Mouse (Mus musculus) liver, embryonic 14.5 days (tissue): ENCODE data around the gene Recql. TPM values are rescaled to one million over a fixed set of nuclear protein-coding genes. Genes with fewer than 3 reads are reported as not detected.
"Not testable (repeated sequence)": the region's sequence is repeated elsewhere in the genome, so short reads cannot be mapped to it uniquely, and the experiment has no call there.

ENCODE experiments used
- ATAC-seq: fragments of 200-750 bp; cut with Nextera tagmentation; 2 replicates; pipeline ENCODE4 v1.8.0; 2017; ENCODE audit warnings: moderate number of reproducible peaks, mild to moderate bottlenecking, moderate library complexity; ENCODE audit not compliant: insufficient read depth
- DNase-seq, 3 experiments: peaks; one replicate each; pipeline ENCODE4 v3.0.0-alpha.2; 2012 to 2013; ENCODE audit warnings: low read depth in 3 of 3, low spot score in 3 of 3
- H3K27ac ChIP-seq: fragments of 300-500 bp; sonication (generic); 2 replicates; pipeline ENCODE4 v1.5.1; 2014; ENCODE audit warnings: moderate library complexity, mild to moderate bottlenecking, control low read depth, inconsistent platforms
- H3K27me3 ChIP-seq: fragments of 300-500 bp; sonication (generic); 2 replicates; pipeline ENCODE4 v1.6.1; 2014; ENCODE audit warnings: mild to moderate bottlenecking, low read length, moderate library complexity; ENCODE audit not compliant: control insufficient read depth, insufficient read depth
- H3K36me3 ChIP-seq: fragments of 300-500 bp; sonication (generic); replicated peaks from 2 replicates; pipeline ENCODE4 v1.6.1; 2014; ENCODE audit warnings: low read depth; ENCODE audit not compliant: control insufficient read depth, insufficient read depth
- H3K4me1 ChIP-seq, 2 experiments: fragments of 200-500 bp in 1 of 2; fragments of 300-500 bp in 1 of 2; sonication (generic) in 1 of 2; replicated peaks; 2 replicates each; pipeline ENCODE4 v1.6.1; 2012 to 2014; ENCODE audit warnings: antibody characterized with exemption in 1 of 2, inconsistent platforms in 1 of 2, low read length in 1 of 2; ENCODE audit not compliant: control insufficient read depth in 2 of 2, insufficient read depth in 2 of 2
- H3K4me2 ChIP-seq: fragments of 300-500 bp; sonication (generic); 2 replicates; pipeline ENCODE4 v1.6.1; 2014; ENCODE audit warnings: low read depth, mild to moderate bottlenecking, control low read depth, moderate library complexity
- H3K4me3 ChIP-seq, 2 experiments: fragments of 200-500 bp in 1 of 2; fragments of 300-500 bp in 1 of 2; sonication (generic) in 1 of 2; 2 replicates each; pipeline ENCODE4 v1.5.1; 2012 to 2014; ENCODE audit warnings: low read depth in 2 of 2, low read length in 2 of 2, mild to moderate bottlenecking in 2 of 2, control low read depth in 1 of 2, inconsistent platforms in 1 of 2, moderate library complexity in 1 of 2; ENCODE audit not compliant: insufficient read depth in 1 of 2
- H3K9ac ChIP-seq: fragments of 300-500 bp; sonication (generic); replicated peaks from 2 replicates; pipeline ENCODE4 v1.6.1; 2014; ENCODE audit warnings: mild to moderate bottlenecking, control low read depth, moderate library complexity
- H3K9me3 ChIP-seq: fragments of 300-500 bp; sonication (generic); 2 replicates; pipeline ENCODE4 v1.6.1; 2016; ENCODE audit warnings: low read length, mixed read lengths; ENCODE audit not compliant: control insufficient read depth
- CTCF ChIP-seq: IDR thresholded peaks from 2 replicates; pipeline ENCODE4 v1.5.1; 2016; ENCODE audit warnings: antibody characterized with exemption, low read depth, control low read depth
- EP300 ChIP-seq: IDR thresholded peaks from 2 replicates; pipeline ENCODE4 v1.6.1; 2016; ENCODE audit warnings: antibody characterized with exemption, low read depth
- WGBS: fragments of 180-500 bp; shearing (Covaris S2); extraction: QIAGEN DNeasy Blood & Tissue Kit; methylation state at CpG from one replicate; pipeline ENCODE4 v1.1.7; 2014; ENCODE audit not compliant: insufficient replicate concordance; 5-methylcytosine and 5-hydroxymethylcytosine counted together
- polyA plus RNA-seq, 2 experiments: library from polyadenylated mRNA; depleted of rRNA in 1 of 2; stranded (reverse) in 1 of 2; unstranded in 1 of 2; fragments of >200 nt; fragmentation: Nextera tagmentation in 1 of 2; extraction: Ambion mirVana in 1 of 2; gene quantifications; 2 replicates each; pipeline versions ENCODE4 v1.2.1 to v1.2.3; 2012 to 2014

The Recql gene
- polyA plus RNA-seq, 2 experiments, result 10.1 to 17.0 TPM

DNA sequence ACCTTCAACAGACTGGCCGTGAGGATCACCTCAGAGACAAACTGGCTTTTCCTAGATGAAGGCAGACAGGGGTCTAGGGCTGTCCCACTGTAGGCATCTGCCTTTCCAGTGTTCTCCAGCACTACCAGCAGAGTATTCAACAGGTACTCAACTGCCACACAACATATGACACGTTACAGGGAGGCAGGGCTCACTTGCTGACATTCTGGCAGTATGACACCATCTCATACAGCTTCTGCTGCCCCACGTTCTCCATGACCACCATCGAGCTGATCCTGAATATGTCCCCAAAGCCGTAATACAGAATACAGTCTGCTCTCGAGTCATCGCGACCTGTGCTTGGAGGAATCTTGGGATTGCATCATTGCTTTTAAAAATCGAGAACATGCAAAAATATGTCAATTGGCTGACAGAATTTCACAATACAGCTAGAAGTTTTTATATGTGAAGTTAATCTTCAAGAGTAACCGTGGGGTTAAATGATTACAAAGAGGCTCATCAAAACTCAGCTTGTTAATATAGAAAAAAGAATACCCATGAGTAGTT lies 20.3 kb downstream of the Recql start:
- H3K36me3 ChIP-seq, result peaks cover 39% of the 10 kb centered on the region

DNA sequence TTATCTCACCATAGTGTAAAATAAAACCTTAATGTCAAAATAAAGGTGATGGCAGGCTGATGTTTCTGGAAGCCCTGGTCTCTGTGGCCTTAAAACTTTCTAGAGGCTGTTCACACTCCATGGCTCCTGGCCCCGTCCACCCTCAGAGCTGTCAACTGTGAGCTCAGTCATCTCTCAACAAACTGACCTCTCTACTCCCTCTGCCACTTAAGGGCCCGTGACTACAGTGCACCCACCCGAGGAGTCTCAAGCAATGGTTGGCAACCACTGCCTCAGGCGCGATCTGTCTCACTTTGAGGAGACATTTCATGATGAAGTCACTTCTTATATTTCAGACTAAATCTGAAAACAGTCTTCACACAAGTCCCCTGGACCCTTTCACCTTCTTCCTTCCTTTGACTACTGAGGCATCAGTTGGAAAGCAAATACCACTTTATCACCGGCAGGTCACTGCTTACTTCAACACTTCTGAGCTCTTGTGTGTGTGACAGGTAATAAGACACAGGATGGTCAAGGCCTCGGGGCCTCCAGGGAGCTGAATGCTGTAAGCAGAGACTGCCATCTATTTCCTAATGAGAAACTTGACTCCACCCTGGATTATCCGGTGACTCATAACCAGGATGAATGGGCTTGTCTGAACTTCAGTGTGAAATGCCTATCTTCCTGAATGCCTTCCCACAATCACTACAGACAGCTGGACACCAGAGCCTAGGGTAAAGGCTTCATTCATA lies 21.0 kb downstream of the Recql start:
- Histone ChIP-seq H3K4me1 (no peaks in the 10 kb centered on the region), H3K4me3 (no peak overlapping the region), H3K27ac (no peak overlapping the region), H3K27me3 (no peaks in the 10 kb centered on the region), H3K9ac (no peak overlapping the region), H3K4me2 (no peak overlapping the region), H3K36me3 (peaks cover 37% of the 10 kb centered on the region), H3K9me3 (no peaks in the 10 kb centered on the region)
- DNase-seq, result no peak
- WGBS, result 81% methylated on average over 8 of the region's 8 CpGs
- no peak for ATAC-seq
- TF ChIP-seq EP300 (no peak), CTCF (no peak)

More for the DNA sequence above, 20.3 kb downstream of the Recql start:
- 79% methylated on average over 10 of the region's 10 CpGs for WGBS
- H3K4me1 ChIP-seq, result no peaks in the 10 kb centered on the region
- no peak overlapping the region for H3K9ac ChIP-seq
- no peaks in the 10 kb centered on the region for H3K27me3 ChIP-seq
- H3K27ac ChIP-seq, result no peak overlapping the region
- no peak for DNase-seq
- no peak for ATAC-seq
- no peak overlapping the region for H3K4me3 ChIP-seq
- H3K4me2 ChIP-seq, result no peak overlapping the region
- TF ChIP-seq EP300 (no peak), CTCF (no peak)
- H3K9me3 ChIP-seq, result no peaks in the 10 kb centered on the region

DNA sequence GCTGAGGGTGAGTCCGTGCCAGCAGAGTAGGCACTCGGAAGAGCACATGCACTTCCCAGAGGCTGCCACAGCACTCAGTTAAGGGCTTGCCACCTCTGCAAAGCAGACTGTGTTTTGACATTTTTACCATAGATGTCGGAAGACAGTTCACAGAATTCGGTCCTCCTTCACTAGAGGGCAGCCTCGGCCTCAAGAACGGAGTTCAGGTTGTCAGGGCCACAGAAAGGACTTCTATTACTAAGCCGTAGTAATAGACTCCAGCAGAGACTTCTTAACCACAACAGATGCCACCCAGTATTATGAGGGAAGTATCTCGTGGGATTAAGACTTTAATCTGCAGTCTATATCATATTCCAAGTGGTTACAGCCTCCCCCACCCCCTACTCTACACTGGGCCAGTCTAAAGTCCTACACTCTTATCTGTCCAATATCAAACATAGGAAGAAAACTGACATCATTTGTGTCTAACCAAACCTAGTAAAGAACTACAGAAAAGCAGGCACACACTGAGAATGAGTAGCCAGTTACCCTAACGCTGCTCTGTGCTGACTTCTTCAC lies 23.8 kb downstream of the Recql start:
- peaks cover 31% of the 10 kb centered on the region for H3K36me3 ChIP-seq
- H3K4me2 ChIP-seq, result no peak overlapping the region
- no peak overlapping the region for H3K27ac ChIP-seq
- DNase-seq (no peak), ATAC-seq (0 out of 2 replicates have a peak, but pooled peaks have one; percentile 1)
- no peak overlapping the region for H3K4me3 ChIP-seq
- H3K9ac ChIP-seq, result no peak overlapping the region
- H3K27me3 ChIP-seq, result no peaks in the 10 kb centered on the region
- 70% methylated on average over 9 of the region's 9 CpGs for WGBS
- no peaks in the 10 kb centered on the region for H3K9me3 ChIP-seq
- peak; percentile 28; the same call in 1 of the 2 replicates for TF ChIP-seq CTCF
- TF ChIP-seq EP300, result no peak
- H3K4me1 ChIP-seq, result no peaks in the 10 kb centered on the region

DNA sequence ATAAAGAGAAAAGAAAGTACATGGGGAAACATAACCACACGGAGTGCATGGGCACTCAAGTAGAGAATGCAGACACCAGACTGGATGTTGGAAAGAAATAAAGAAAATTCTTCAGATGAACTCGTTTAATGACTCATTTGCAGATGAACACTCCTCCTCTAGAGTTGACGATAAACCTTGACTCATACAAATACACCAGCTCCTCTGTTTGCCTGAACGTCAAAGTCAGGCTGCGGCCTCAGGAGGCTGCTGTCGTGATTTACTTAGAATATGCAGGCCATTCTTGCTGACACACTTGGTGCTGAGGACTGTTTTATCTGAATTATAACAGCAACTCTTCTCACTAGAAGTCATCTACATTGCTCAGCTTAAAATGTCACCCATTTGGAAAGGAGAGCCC lies 24.9 kb downstream of the Recql start:
- ATAC-seq, result no peak
- Histone ChIP-seq H3K4me2 (no peak overlapping the region), H3K4me3 (no peak overlapping the region), H3K9me3 (no peaks in the 10 kb centered on the region), H3K4me1 (no peaks in the 10 kb centered on the region), H3K27ac (no peak overlapping the region), H3K36me3 (peaks cover 26% of the 10 kb centered on the region), H3K9ac (no peak overlapping the region), H3K27me3 (no peaks in the 10 kb centered on the region)
- TF ChIP-seq EP300, result no peak
- TF ChIP-seq CTCF, result no peak
- DNase-seq, result no peak
- 84% methylated on average over 6 of the region's 6 CpGs for WGBS

DNA sequence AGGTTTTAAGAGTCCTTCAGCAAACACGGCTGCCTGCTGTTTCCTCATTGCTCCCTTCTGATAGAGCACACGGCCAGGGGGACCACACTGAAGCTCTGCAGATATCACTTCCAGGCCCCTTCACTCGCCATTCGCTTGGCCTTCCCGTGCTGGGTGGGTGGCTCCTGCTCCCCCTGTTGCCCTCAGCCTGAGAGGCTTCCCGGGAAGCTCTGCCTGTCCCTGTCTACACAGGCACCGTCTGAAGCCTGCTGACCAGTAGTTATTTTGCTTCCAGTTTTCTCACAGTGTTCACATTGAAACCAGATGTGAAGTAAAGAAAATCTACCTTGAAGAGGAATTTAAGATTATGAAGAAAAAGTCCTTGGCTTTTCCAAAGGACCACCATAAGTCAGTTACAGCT lies 29.8 kb downstream of the Recql start:
- Histone ChIP-seq H3K27me3 (no peaks in the 10 kb centered on the region), H3K4me1 (peaks cover 0 to 4% of the 10 kb centered on the region in 2 experiments; a peak in 1 of 4 replicates), H3K4me2 (no peak overlapping the region), H3K4me3 (no peak overlapping the region), H3K9me3 (no peaks in the 10 kb centered on the region), H3K27ac (no peak overlapping the region), H3K9ac (no peak overlapping the region), H3K36me3 (peaks cover 4% of the 10 kb centered on the region)
- DNase-seq (no peak), ATAC-seq (no peak)
- TF ChIP-seq EP300 (no peak), CTCF (no peak)
- 57% methylated on average over 7 of the region's 7 CpGs for WGBS

DNA sequence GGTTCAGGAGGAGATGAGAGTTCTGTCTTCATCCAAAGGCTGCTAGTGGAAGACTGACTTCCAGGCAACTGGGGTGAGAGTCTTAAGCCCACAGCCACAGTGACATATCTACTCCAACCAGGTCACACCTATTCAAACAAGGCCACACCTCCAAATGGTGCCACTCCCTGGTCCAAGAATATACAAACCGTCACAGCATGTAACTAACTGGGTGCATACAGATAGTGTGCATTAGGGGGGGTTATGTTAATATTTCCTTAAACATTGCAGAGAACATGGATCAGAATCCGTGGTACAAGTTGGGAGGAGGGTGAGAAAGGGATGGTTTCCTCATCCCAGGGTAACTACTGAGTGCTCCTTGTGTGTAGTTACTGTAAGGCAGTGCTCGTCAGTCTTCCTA lies 34.8 kb downstream of the Recql start:
- ATAC-seq, result peak; percentile 50; the same call in 1 of the 2 replicates
- not testable (repeated sequence) for H3K27ac ChIP-seq, H3K4me2 ChIP-seq, H3K4me1 ChIP-seq, H3K27me3 ChIP-seq, H3K9ac ChIP-seq, H3K36me3 ChIP-seq, H3K9me3 ChIP-seq, H3K4me3 ChIP-seq, DNase-seq
- 52% methylated on average over 3 of the region's 3 CpGs for WGBS
